Mouse (Mus musculus) retina, embryonic 14.5 days (tissue): Measurements from ENCODE around the gene H2al1k.
"Not testable (repeated sequence)": the region's sequence is repeated elsewhere in the genome, so short reads cannot be mapped to it uniquely, and the experiment has no call there.

Source experiments
- DNase-seq: peaks from one replicate; pipeline ENCODE4 v3.0.0-alpha.2; 2015; ENCODE audit warnings: low spot score

The H2al1k gene

GRCm38 (mm10) chrX:9350327-9350726 is at the start of gene H2al1k:
H2al1k (plus strand) TSS chrX:9350627.
- not testable (repeated sequence) for DNase-seq

GRCm38 (mm10) chrX:9302791-9303190 is 47.6 kb upstream of the H2al1k start:
- no peak for DNase-seq

- no peak for DNase-seq
Measured at GRCm38 (mm10) chrX:9303455-9303854, 47.0 kb upstream of the H2al1k start.

GRCm38 (mm10) chrX:9316457-9316856 is 34.0 kb upstream of the H2al1k start:
- DNase-seq = not testable (repeated sequence)

- DNase-seq = not testable (repeated sequence)
Measured at GRCm38 (mm10) chrX:9327954-9328353, 22.5 kb upstream of the H2al1k start.

- DNase-seq = not testable (repeated sequence)
Measured at GRCm38 (mm10) chrX:9332366-9332962, 18.0 kb upstream of the H2al1k start.

- not testable (repeated sequence) for DNase-seq
Measured at GRCm38 (mm10) chrX:9333035-9333434, 17.4 kb upstream of the H2al1k start.

GRCm38 (mm10) chrX:9334996-9335395 is 15.4 kb upstream of the H2al1k start:
- DNase-seq = not testable (repeated sequence)

GRCm38 (mm10) chrX:9374012-9374411 is 23.6 kb downstream of the H2al1k start:
- peak; percentile 11 for DNase-seq

GRCm38 (mm10) chrX:9375927-9376326 is 25.5 kb downstream of the H2al1k start:
- not testable (repeated sequence) for DNase-seq
